Mouse (Mus musculus) liver, embryonic 14.5 days (tissue): ENCODE data around the gene Kmt5a. TPM values are rescaled to one million over a fixed set of nuclear protein-coding genes. Genes with fewer than 3 reads are reported as not detected.

Source experiments
- ATAC-seq: fragments of 200-750 bp; cut with Nextera tagmentation; 2 replicates; pipeline ENCODE4 v1.8.0; 2017; ENCODE audit warnings: moderate number of reproducible peaks, mild to moderate bottlenecking, moderate library complexity; ENCODE audit not compliant: insufficient read depth
- DNase-seq, 3 experiments: peaks; one replicate each; pipeline ENCODE4 v3.0.0-alpha.2; 2012 to 2013; ENCODE audit warnings: low read depth in 3 of 3, low spot score in 3 of 3
- H3K27ac ChIP-seq: fragments of 300-500 bp; sonication (generic); 2 replicates; pipeline ENCODE4 v1.5.1; 2014; ENCODE audit warnings: moderate library complexity, mild to moderate bottlenecking, control low read depth, inconsistent platforms
- H3K27me3 ChIP-seq: fragments of 300-500 bp; sonication (generic); 2 replicates; pipeline ENCODE4 v1.6.1; 2014; ENCODE audit warnings: mild to moderate bottlenecking, low read length, moderate library complexity; ENCODE audit not compliant: control insufficient read depth, insufficient read depth
- H3K36me3 ChIP-seq: fragments of 300-500 bp; sonication (generic); replicated peaks from 2 replicates; pipeline ENCODE4 v1.6.1; 2014; ENCODE audit warnings: low read depth; ENCODE audit not compliant: control insufficient read depth, insufficient read depth
- H3K4me1 ChIP-seq, 2 experiments: fragments of 200-500 bp in 1 of 2; fragments of 300-500 bp in 1 of 2; sonication (generic) in 1 of 2; replicated peaks; 2 replicates each; pipeline ENCODE4 v1.6.1; 2012 to 2014; ENCODE audit warnings: antibody characterized with exemption in 1 of 2, inconsistent platforms in 1 of 2, low read length in 1 of 2; ENCODE audit not compliant: control insufficient read depth in 2 of 2, insufficient read depth in 2 of 2
- H3K4me2 ChIP-seq: fragments of 300-500 bp; sonication (generic); 2 replicates; pipeline ENCODE4 v1.6.1; 2014; ENCODE audit warnings: low read depth, mild to moderate bottlenecking, control low read depth, moderate library complexity
- H3K4me3 ChIP-seq, 2 experiments: fragments of 200-500 bp in 1 of 2; fragments of 300-500 bp in 1 of 2; sonication (generic) in 1 of 2; 2 replicates each; pipeline ENCODE4 v1.5.1; 2012 to 2014; ENCODE audit warnings: low read depth in 2 of 2, low read length in 2 of 2, mild to moderate bottlenecking in 2 of 2, control low read depth in 1 of 2, inconsistent platforms in 1 of 2, moderate library complexity in 1 of 2; ENCODE audit not compliant: insufficient read depth in 1 of 2
- H3K9ac ChIP-seq: fragments of 300-500 bp; sonication (generic); replicated peaks from 2 replicates; pipeline ENCODE4 v1.6.1; 2014; ENCODE audit warnings: mild to moderate bottlenecking, control low read depth, moderate library complexity
- H3K9me3 ChIP-seq: fragments of 300-500 bp; sonication (generic); 2 replicates; pipeline ENCODE4 v1.6.1; 2016; ENCODE audit warnings: low read length, mixed read lengths; ENCODE audit not compliant: control insufficient read depth
- CTCF ChIP-seq: IDR thresholded peaks from 2 replicates; pipeline ENCODE4 v1.5.1; 2016; ENCODE audit warnings: antibody characterized with exemption, low read depth, control low read depth
- EP300 ChIP-seq: IDR thresholded peaks from 2 replicates; pipeline ENCODE4 v1.6.1; 2016; ENCODE audit warnings: antibody characterized with exemption, low read depth
- WGBS: fragments of 180-500 bp; shearing (Covaris S2); extraction: QIAGEN DNeasy Blood & Tissue Kit; methylation state at CpG from one replicate; pipeline ENCODE4 v1.1.7; 2014; ENCODE audit not compliant: insufficient replicate concordance; 5-methylcytosine and 5-hydroxymethylcytosine counted together
- microRNA-seq: library from miRNA; unstranded; fragments of <30 nt; microRNA quantifications from one replicate; pipeline ENCODE4, GENCODE M21; 2016
- polyA plus RNA-seq, 2 experiments: library from polyadenylated mRNA; depleted of rRNA in 1 of 2; stranded (reverse) in 1 of 2; unstranded in 1 of 2; fragments of >200 nt; fragmentation: Nextera tagmentation in 1 of 2; extraction: Ambion mirVana in 1 of 2; gene quantifications; 2 replicates each; pipeline versions ENCODE4 v1.2.1 to v1.2.3; 2012 to 2014

Kmt5a gene
- polyA plus RNA-seq, 2 experiments = 51.8 to 58.6 TPM

GRCm38 (mm10) chr5:124510536-124511050 lies 70.9 kb downstream of the Kmt5a start:
- Histone ChIP-seq H3K4me2 (no peak overlapping the region), H3K27ac (no peak overlapping the region), H3K4me1 (no peaks in the 10 kb centered on the region), H3K4me3 (no peak overlapping the region), H3K27me3 (no peaks in the 10 kb centered on the region), H3K36me3 (no peaks in the 10 kb centered on the region), H3K9ac (no peak overlapping the region), H3K9me3 (no peaks in the 10 kb centered on the region)
- 63% methylated on average over 10 of the region's 10 CpGs for WGBS
- TF ChIP-seq EP300 (no peak), CTCF (no peak)
- ATAC-seq = no peak
- no peak for DNase-seq

Small RNA genes lying within 50 kb of the gene (microRNA-seq; reads per million reads assigned to microRNA genes)
- gene Gm27486 = 3.8 reads per million

Other genes with a start within 250 kb of the Kmt5a start
- 4.7 and 5.8 TPM in 2 replicates for gene Pitpnm2, start 190.2 kb upstream of the Kmt5a start, polyA plus RNA-seq (2012; rRNA removed)
- gene Pitpnm2, start 190.2 kb upstream of the Kmt5a start, polyA plus RNA-seq (2014; fragmentation: Nextera tagmentation; extraction: Ambion mirVana) = 1.9 and 2.1 TPM in 2 replicates
- gene Mphosph9, start 112.0 kb upstream of the Kmt5a start, polyA plus RNA-seq (2012; rRNA removed) = 2.6 and 3.4 TPM in 2 replicates
- gene Mphosph9, start 112.0 kb upstream of the Kmt5a start, polyA plus RNA-seq (2014; fragmentation: Nextera tagmentation; extraction: Ambion mirVana) = 4.2 and 5.5 TPM in 2 replicates
- gene 2810006K23Rik, start 111.8 kb upstream of the Kmt5a start, polyA plus RNA-seq (2012; rRNA removed) = 3.1 and 4.0 TPM in 2 replicates
- 3.4 and 4.2 TPM in 2 replicates for gene 2810006K23Rik, start 111.8 kb upstream of the Kmt5a start, polyA plus RNA-seq (2014; fragmentation: Nextera tagmentation; extraction: Ambion mirVana)
- gene Cdk2ap1, start 76.8 kb upstream of the Kmt5a start, polyA plus RNA-seq (2012; rRNA removed) = 68.4 and 86.5 TPM in 2 replicates
- gene Cdk2ap1, start 76.8 kb upstream of the Kmt5a start, polyA plus RNA-seq (2014; fragmentation: Nextera tagmentation; extraction: Ambion mirVana) = 16.3 and 27.0 TPM in 2 replicates
- 9.0 and 12.6 TPM in 2 replicates for gene Sbno1, start 13.9 kb upstream of the Kmt5a start, polyA plus RNA-seq (2012; rRNA removed)
- 34.2 and 35.1 TPM in 2 replicates for gene Sbno1, start 13.9 kb upstream of the Kmt5a start, polyA plus RNA-seq (2014; fragmentation: Nextera tagmentation; extraction: Ambion mirVana)
- 5.9 and 8.1 TPM in 2 replicates for gene Rilpl2, start 38.4 kb downstream of the Kmt5a start, polyA plus RNA-seq (2012; rRNA removed)
- gene Rilpl2, start 38.4 kb downstream of the Kmt5a start, polyA plus RNA-seq (2014; fragmentation: Nextera tagmentation; extraction: Ambion mirVana) = 7.8 and 9.6 TPM in 2 replicates
- gene Snrnp35, start 43.2 kb downstream of the Kmt5a start, polyA plus RNA-seq (2012; rRNA removed) = 3.0 and 7.4 TPM in 2 replicates
- 4.5 and 5.8 TPM in 2 replicates for gene Snrnp35, start 43.2 kb downstream of the Kmt5a start, polyA plus RNA-seq (2014; fragmentation: Nextera tagmentation; extraction: Ambion mirVana)
- gene Rilpl1, start 91.5 kb downstream of the Kmt5a start, polyA plus RNA-seq (2012; rRNA removed) = 0.71 and 0.98 TPM in 2 replicates
- gene Rilpl1, start 91.5 kb downstream of the Kmt5a start, polyA plus RNA-seq (2014; fragmentation: Nextera tagmentation; extraction: Ambion mirVana) = 1.4 and 2.1 TPM in 2 replicates
- gene Tmed2, start 100.8 kb downstream of the Kmt5a start, polyA plus RNA-seq (2012; rRNA removed) = 76.9 and 99.9 TPM in 2 replicates
- 321 and 328 TPM in 2 replicates for gene Tmed2, start 100.8 kb downstream of the Kmt5a start, polyA plus RNA-seq (2014; fragmentation: Nextera tagmentation; extraction: Ambion mirVana)
- 5.2 and 7.1 TPM in 2 replicates for gene Ddx55, start 112.9 kb downstream of the Kmt5a start, polyA plus RNA-seq (2012; rRNA removed)
- gene Ddx55, start 112.9 kb downstream of the Kmt5a start, polyA plus RNA-seq (2014; fragmentation: Nextera tagmentation; extraction: Ambion mirVana) = 4.7 and 5.4 TPM in 2 replicates
- gene Eif2b1, start 139.2 kb downstream of the Kmt5a start, polyA plus RNA-seq (2012; rRNA removed) = 19.7 and 25.7 TPM in 2 replicates
- gene Eif2b1, start 139.2 kb downstream of the Kmt5a start, polyA plus RNA-seq (2014; fragmentation: Nextera tagmentation; extraction: Ambion mirVana) = 50.5 and 52.2 TPM in 2 replicates
- 11.5 and 20.8 TPM in 2 replicates for gene Gtf2h3, start 139.2 kb downstream of the Kmt5a start, polyA plus RNA-seq (2012; rRNA removed)
- gene Gtf2h3, start 139.2 kb downstream of the Kmt5a start, polyA plus RNA-seq (2014; fragmentation: Nextera tagmentation; extraction: Ambion mirVana) = 21.8 and 24.4 TPM in 2 replicates
- gene Atp6v0a2, start 188.6 kb downstream of the Kmt5a start, polyA plus RNA-seq (2012; rRNA removed) = 5.3 and 5.6 TPM in 2 replicates
- gene Atp6v0a2, start 188.6 kb downstream of the Kmt5a start, polyA plus RNA-seq (2014; fragmentation: Nextera tagmentation; extraction: Ambion mirVana) = 10.3 and 12.9 TPM in 2 replicates